Mouse (Mus musculus): ENCODE data around the gene Gm17349.

DNA sequence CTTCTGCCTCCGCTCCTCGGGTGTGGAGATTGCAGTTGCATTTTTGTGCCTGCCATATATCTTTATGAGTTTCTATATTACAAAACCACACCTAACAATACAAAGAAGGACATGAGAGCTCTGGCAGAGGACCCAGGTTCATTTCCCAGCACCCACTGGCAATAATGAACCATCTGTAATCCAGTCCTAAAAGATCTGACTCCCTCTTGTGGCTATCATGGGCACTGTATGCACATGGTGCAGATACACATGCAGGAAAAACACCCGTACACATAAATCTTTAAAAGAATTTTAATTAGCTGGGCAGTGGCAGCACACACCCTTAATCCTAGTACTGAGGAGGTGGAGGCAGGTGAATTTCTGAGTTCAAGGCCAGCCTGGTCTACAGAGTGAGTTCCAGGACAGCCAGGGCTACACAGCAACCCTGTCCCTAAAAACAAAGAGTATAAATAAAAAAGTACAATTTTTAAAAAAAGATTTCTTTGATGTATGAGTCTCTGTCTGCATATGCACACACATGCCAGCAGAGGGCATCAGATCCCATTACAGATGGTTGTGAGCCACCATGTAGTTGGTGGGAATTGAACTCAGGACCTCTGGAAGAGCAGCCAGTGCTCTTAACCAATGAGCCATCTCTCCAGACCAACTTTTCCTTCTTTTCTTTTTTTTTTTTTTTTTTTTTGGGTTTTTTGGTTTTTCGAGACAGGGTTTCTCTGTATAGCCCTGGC is 23.9 kb upstream of the Gm17349 start:
- no peak for TF ChIP-seq CTCF (IDR thresholded peaks at IDR 0.05; ENCODE audit: insufficient read depth, low read depth, low read length)
- no peak for TF ChIP-seq POLR2A (IDR thresholded peaks at IDR 0.05; ENCODE audit: insufficient read depth, low read depth, low read length)
